Mouse (Mus musculus): ENCODE measurements at regions not wholly inside any gene's neighbourhood (a gene's known extent, or its start where the extent isn't known, plus 50 kb on each side); places are given as distances from the start of the nearest gene placed in this dataset.
A peak's percentile ranks its signal among the peaks of the same experiment; 100 is the strongest.

DNA sequence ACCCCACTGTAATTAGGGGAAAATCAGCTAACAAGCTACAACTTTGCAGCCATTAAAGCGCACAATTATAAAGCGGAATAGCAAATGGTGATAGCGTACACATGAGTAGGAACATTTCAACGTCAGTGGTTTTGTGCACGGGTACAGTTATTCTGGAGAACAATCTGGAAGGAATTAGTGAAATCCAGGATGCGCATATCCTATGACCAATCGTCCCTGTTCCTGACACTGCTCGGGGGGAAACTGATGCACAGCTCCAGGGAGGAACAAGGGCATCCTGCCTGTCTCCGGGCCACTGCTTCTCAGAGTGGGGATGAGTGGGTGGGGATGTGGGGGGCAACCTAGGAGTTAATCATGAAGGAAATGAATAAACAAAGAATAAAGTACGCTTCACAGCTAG, 93.6 kb upstream of the Mrps22 start:
- Histone ChIP-seq H3K27me3 (replicated peaks) (peaks cover 7% of the 10 kb centered on the region), H3K4me2 (ENCODE audit: insufficient read depth, low read depth, poor library complexity, severe bottlenecking) (no peak overlapping the region), H3K4me1 (ENCODE audit: control insufficient read depth in 1 of 2, insufficient read depth in 2 of 2) (peaks cover 0 to 3% of the 10 kb centered on the region in 2 experiments; a peak in 1 of 4 replicates), H3K9ac (ENCODE audit: insufficient read depth, low read depth) (no peak overlapping the region), H3K79me2 (replicated peaks; ENCODE audit: control insufficient read depth, extremely low read depth, insufficient read depth, poor library complexity, severe bottlenecking) (no peaks in the 10 kb centered on the region), H3K4me3 (replicated peaks in 1 of 3; ENCODE audit: low read depth in 2 of 3, low read length in 2 of 3, poor library complexity in 1 of 3) (no peak overlapping the region), H3K9me3 (replicated peaks; ENCODE audit: low read length) (no peaks in the 10 kb centered on the region), H3K36me3 (replicated peaks in 1 of 2; ENCODE audit: control insufficient read depth in 1 of 2, insufficient read depth in 1 of 2, low read length in 1 of 2) (no peaks in the 10 kb centered on the region), H3K27ac (ENCODE audit: insufficient read depth, low read depth) (no peak overlapping the region)
- dilution Hi-C loops (cut with MboI; ENCODE audit: extremely low pct_ligation_motif_present, extremely low pct_unique_long_range_greater_than_20kb, low sequenced_read_pairs): no loop called here
- DNase-seq (ENCODE audit: extremely low read depth): no peak
- no peak for TF ChIP-seq CHD1 (IDR thresholded peaks at IDR 0.05; ENCODE audit: low read depth, low read length)
- no peak for TF ChIP-seq RCOR1 (conservative IDR thresholded peaks at IDR 0.05; ENCODE audit: low read depth, low read length)
- TF ChIP-seq MAFK (IDR thresholded peaks at IDR 0.05; ENCODE audit: insufficient replicate concordance, low read length): no peak
- TF ChIP-seq ELF1 (IDR thresholded peaks at IDR 0.05; ENCODE audit: low read depth, low read length): no peak
- no peak for TF ChIP-seq PAX5 (IDR thresholded peaks at IDR 0.05; ENCODE audit: low read length)
- no peak for TF ChIP-seq MEF2A (IDR thresholded peaks at IDR 0.05; ENCODE audit: borderline replicate concordance, low read depth, low read length)
- TF ChIP-seq MAZ (IDR thresholded peaks at IDR 0.05; ENCODE audit: low read depth, low read length): no peak
- no peak for TF ChIP-seq MYC (IDR thresholded peaks at IDR 0.05; ENCODE audit: low read depth, low read length)
- no peak for TF ChIP-seq RAD21 (IDR thresholded peaks at IDR 0.05; ENCODE audit: low read depth, low read length)
- no peak for TF ChIP-seq ZKSCAN1 (IDR thresholded peaks at IDR 0.05; ENCODE audit: borderline replicate concordance, low read depth, low read length)
- in situ Hi-C loops (cut with MboI; ENCODE audit: low pct_ligation_motif_present, low pct_unique_long_range_greater_than_20kb, low sequenced_read_pairs): no loop called here

DNA sequence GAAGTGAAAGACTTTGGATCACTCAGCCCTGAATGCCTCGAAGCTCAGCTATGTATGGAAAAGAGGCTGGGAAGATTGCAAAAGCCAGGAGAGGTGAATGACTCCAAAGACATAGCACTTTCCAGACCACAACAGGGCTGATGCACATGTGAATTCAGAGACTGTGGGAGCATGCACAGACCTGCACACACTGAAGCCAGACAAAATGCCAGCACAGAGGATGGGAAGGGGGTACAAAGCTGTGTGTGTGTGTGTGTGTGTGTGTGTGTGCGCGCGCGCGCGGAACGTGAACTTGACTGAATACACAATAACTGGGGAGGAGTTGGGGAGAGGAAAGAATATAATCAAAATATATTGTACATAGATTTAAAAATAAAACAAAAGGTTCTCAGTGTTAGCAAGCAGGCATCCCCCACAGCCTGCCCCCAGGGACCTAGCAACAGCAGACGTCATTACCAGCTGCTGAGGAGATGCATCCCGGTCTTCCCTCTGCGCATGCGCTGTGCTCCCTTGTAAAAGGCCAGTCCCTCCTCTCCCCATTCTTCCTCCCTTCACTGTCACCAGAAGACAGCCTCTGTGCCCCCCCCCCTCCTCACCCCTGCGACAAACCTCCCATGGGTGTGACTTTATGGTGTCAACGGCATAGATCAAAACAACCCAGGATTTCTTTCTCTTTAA, 89.5 kb upstream of the Mrps22 start:
- no peaks in the 10 kb centered on the region for H3K36me3 ChIP-seq (replicated peaks in 1 of 2; ENCODE audit: control insufficient read depth in 1 of 2, insufficient read depth in 1 of 2, low read length in 1 of 2)
- H3K9ac ChIP-seq (ENCODE audit: insufficient read depth, low read depth): no peak overlapping the region
- H3K27ac ChIP-seq (ENCODE audit: insufficient read depth, low read depth): no peak overlapping the region
- H3K79me2 ChIP-seq (replicated peaks; ENCODE audit: control insufficient read depth, extremely low read depth, insufficient read depth, poor library complexity, severe bottlenecking): no peaks in the 10 kb centered on the region
- H3K27me3 ChIP-seq (replicated peaks): peaks cover 5% of the 10 kb centered on the region
- peak; percentile 66; the same call in 1 of the 2 replicates for TF ChIP-seq CHD2 (IDR thresholded peaks at IDR 0.05; ENCODE audit: low read length)
- TF ChIP-seq MAZ (IDR thresholded peaks at IDR 0.05; ENCODE audit: low read depth, low read length): no peak
- TF ChIP-seq NELFE (IDR thresholded peaks at IDR 0.05; ENCODE audit: low read depth, low read length): no peak
- peak; percentile 82 for TF ChIP-seq NRF1 (IDR thresholded peaks at IDR 0.05; ENCODE audit: low read depth, low read length)
- in situ Hi-C loops (cut with MboI; ENCODE audit: low pct_ligation_motif_present, low pct_unique_long_range_greater_than_20kb, low sequenced_read_pairs): no loop called here
- DNase-seq (ENCODE audit: extremely low read depth): peak; percentile 48
- dilution Hi-C loops (cut with MboI; ENCODE audit: extremely low pct_ligation_motif_present, extremely low pct_unique_long_range_greater_than_20kb, low sequenced_read_pairs): no loop called here
- no peak overlapping the region for H3K4me3 ChIP-seq (replicated peaks in 1 of 3; ENCODE audit: low read depth in 2 of 3, low read length in 2 of 3, poor library complexity in 1 of 3)
- peaks cover 0 to 3% of the 10 kb centered on the region in 2 experiments; a peak in 1 of 4 replicates for H3K4me1 ChIP-seq (ENCODE audit: control insufficient read depth in 1 of 2, insufficient read depth in 2 of 2)
- peak overlapping the region; percentile 62 for H3K4me2 ChIP-seq (ENCODE audit: insufficient read depth, low read depth, poor library complexity, severe bottlenecking)
- H3K9me3 ChIP-seq (replicated peaks; ENCODE audit: low read length): no peaks in the 10 kb centered on the region
